Mouse (Mus musculus) CH12.LX (cell line): Measurements from ENCODE around the gene Sgk2. TPM values are rescaled to one million over a fixed set of nuclear protein-coding genes. Genes with fewer than 3 reads are reported as not detected.

Experiments
- DNase-seq: peaks from one replicate; pipeline ENCODE4 v3.0.0-alpha.2; 2013; ENCODE audit errors: extremely low read depth
- H3K27ac ChIP-seq: 2 replicates; pipeline ENCODE4 v1.5.1; 2012; ENCODE audit warnings: low read depth, mild to moderate bottlenecking, control low read depth, moderate library complexity; ENCODE audit not compliant: insufficient read depth
- H3K27me3 ChIP-seq: replicated peaks from 2 replicates; pipeline ENCODE3; 2012; ENCODE audit warnings: inconsistent platforms
- H3K36me3 ChIP-seq, 2 experiments: replicated peaks in 1 of 2; 2 replicates each; pipeline versions ENCODE3 to v1.6.1; 2012; ENCODE audit warnings: inconsistent platforms in 1 of 2, low read length in 1 of 2, mild to moderate bottlenecking in 1 of 2, mixed read lengths in 1 of 2, moderate library complexity in 1 of 2; ENCODE audit not compliant: control insufficient read depth in 1 of 2, insufficient read depth in 1 of 2
- H3K4me1 ChIP-seq, 2 experiments: 2 replicates each; pipeline ENCODE4 v1.6.1; 2012; ENCODE audit warnings: inconsistent platforms in 1 of 2, moderate library complexity in 1 of 2; ENCODE audit not compliant: insufficient read depth in 2 of 2, control insufficient read depth in 1 of 2
- H3K4me2 ChIP-seq: 2 replicates; pipeline ENCODE4 v1.6.1; 2012; ENCODE audit warnings: low read depth, mild to moderate bottlenecking, control low read depth; ENCODE audit not compliant: poor library complexity, insufficient read depth, severe bottlenecking
- H3K4me3 ChIP-seq, 3 experiments: fragments of 150-350 bp in 1 of 3; sonication (generic) in 1 of 3; replicated peaks in 1 of 3; 2 replicates each; pipeline versions ENCODE3 to v1.5.1; 2011 to 2012; ENCODE audit warnings: low read depth in 2 of 3, low read length in 2 of 3, mild to moderate bottlenecking in 2 of 3, moderate library complexity in 2 of 3, control low read depth in 1 of 3, improper control_type of control experiment in 1 of 3, inconsistent platforms in 1 of 3, mixed read lengths in 1 of 3; ENCODE audit not compliant: poor library complexity in 1 of 3
- H3K79me2 ChIP-seq: replicated peaks from 2 replicates; pipeline ENCODE4 v1.6.1; 2012; ENCODE audit warnings: mild to moderate bottlenecking, moderate library complexity; ENCODE audit not compliant: control insufficient read depth, poor library complexity, insufficient read depth, severe bottlenecking; ENCODE audit errors: extremely low read depth
- H3K9ac ChIP-seq: 2 replicates; pipeline ENCODE4 v1.6.1; 2012; ENCODE audit warnings: low read depth, mild to moderate bottlenecking, control low read depth, moderate library complexity; ENCODE audit not compliant: insufficient read depth
- H3K9me3 ChIP-seq: replicated peaks from 2 replicates; pipeline ENCODE3; 2012; ENCODE audit warnings: low read length, inconsistent platforms, mixed read lengths
- CHD1 ChIP-seq: IDR thresholded peaks from 2 replicates; pipeline ENCODE4 v1.6.1; 2012; ENCODE audit warnings: low read depth, low read length, improper control_type of control experiment, inconsistent platforms
- CTCF ChIP-seq, 2 experiments: IDR thresholded peaks in 1 of 2; conservative IDR thresholded peaks in 1 of 2; 2 replicates each; pipeline ENCODE4 v1.5.1; 2011 to 2012; ENCODE audit warnings: low read depth in 2 of 2, low read length in 2 of 2, improper control_type of control experiment in 1 of 2, inconsistent platforms in 1 of 2, mild to moderate bottlenecking in 1 of 2, moderate library complexity in 1 of 2
- EP300 ChIP-seq: IDR thresholded peaks from 2 replicates; pipeline ENCODE4 v1.6.1; 2011; ENCODE audit warnings: low read length, improper control_type of control experiment
- ETS1 ChIP-seq: conservative IDR thresholded peaks from 2 replicates; pipeline ENCODE4 v1.6.1; 2012; ENCODE audit warnings: low read depth, mild to moderate bottlenecking, inconsistent platforms, low read length, improper control_type of control experiment, moderate library complexity
- GABPA ChIP-seq: IDR thresholded peaks from 2 replicates; pipeline ENCODE4 v1.6.1; 2012; ENCODE audit warnings: low read depth, low read length, improper control_type of control experiment, inconsistent platforms; ENCODE audit not compliant: insufficient replicate concordance
- HCFC1 ChIP-seq: IDR thresholded peaks from 2 replicates; pipeline ENCODE4 v1.6.1; 2012; ENCODE audit warnings: low read depth, mild to moderate bottlenecking, inconsistent platforms, low read length, improper control_type of control experiment
- IRF4 ChIP-seq: IDR thresholded peaks from 2 replicates; pipeline ENCODE4 v1.6.1; 2014; ENCODE audit warnings: low read depth, mild to moderate bottlenecking, inconsistent platforms, low read length, improper control_type of control experiment
- JUN ChIP-seq: IDR thresholded peaks from 2 replicates; pipeline ENCODE4 v1.6.1; 2011; ENCODE audit warnings: low read depth, mild to moderate bottlenecking, low read length, improper control_type of control experiment, moderate library complexity; ENCODE audit not compliant: insufficient read depth
- JUND ChIP-seq: conservative IDR thresholded peaks from 2 replicates; pipeline ENCODE4 v1.6.1; 2011; ENCODE audit warnings: low read depth, low read length, improper control_type of control experiment
- KAT2A ChIP-seq: IDR thresholded peaks from 2 replicates; pipeline ENCODE4 v1.6.1; 2012; ENCODE audit warnings: low read length, improper control_type of control experiment, inconsistent platforms; ENCODE audit not compliant: insufficient replicate concordance
- MAZ ChIP-seq: IDR thresholded peaks from 2 replicates; pipeline ENCODE4 v1.6.1; 2012; ENCODE audit warnings: low read depth, mild to moderate bottlenecking, inconsistent platforms, low read length, improper control_type of control experiment, moderate library complexity
- NELFE ChIP-seq: IDR thresholded peaks from 2 replicates; pipeline ENCODE4 v1.6.1; 2011; ENCODE audit warnings: low read depth, low read length, improper control_type of control experiment
- POLR2A ChIP-seq: IDR thresholded peaks from 2 replicates; pipeline ENCODE4 v1.6.1; 2011; ENCODE audit warnings: low read depth, mild to moderate bottlenecking, improper control_type of control experiment, low read length
- POLR2AphosphoS2 ChIP-seq: IDR thresholded peaks from 2 replicates; pipeline ENCODE4 v1.6.1; 2011; ENCODE audit warnings: low read depth, low read length, improper control_type of control experiment
- RAD21 ChIP-seq: IDR thresholded peaks from 2 replicates; pipeline ENCODE4 v1.6.1; 2011; ENCODE audit warnings: low read depth, mild to moderate bottlenecking, low read length, improper control_type of control experiment, moderate library complexity
- SIN3A ChIP-seq: IDR thresholded peaks from 2 replicates; pipeline ENCODE4 v1.6.1; 2012; ENCODE audit warnings: low read length, improper control_type of control experiment, inconsistent platforms
- SMC3 ChIP-seq: IDR thresholded peaks from 2 replicates; pipeline ENCODE4 v1.6.1; 2011; ENCODE audit warnings: low read depth, low read length, improper control_type of control experiment
- TBP ChIP-seq: conservative IDR thresholded peaks from 2 replicates; pipeline ENCODE4 v1.6.1; 2011; ENCODE audit warnings: low read depth, low read length, improper control_type of control experiment
- TCF12 ChIP-seq: IDR thresholded peaks from 2 replicates; pipeline ENCODE4 v1.6.1; 2014; ENCODE audit warnings: low read depth, mild to moderate bottlenecking, inconsistent platforms, low read length, improper control_type of control experiment
- UBTF ChIP-seq: IDR thresholded peaks from 2 replicates; pipeline ENCODE4 v1.6.1; 2012; ENCODE audit warnings: low read depth, mild to moderate bottlenecking, inconsistent platforms, low read length, improper control_type of control experiment, moderate library complexity
- USF1 ChIP-seq: IDR thresholded peaks from 2 replicates; pipeline ENCODE4 v1.6.1; 2014; ENCODE audit warnings: low read depth, mild to moderate bottlenecking, inconsistent platforms, low read length, improper control_type of control experiment
- USF2 ChIP-seq: conservative IDR thresholded peaks from 2 replicates; pipeline ENCODE4 v1.6.1; 2011; ENCODE audit warnings: low read depth, low read length, improper control_type of control experiment
- ZC3H11A ChIP-seq: IDR thresholded peaks from 2 replicates; pipeline ENCODE4 v1.6.1; 2012; ENCODE audit warnings: low read depth, mild to moderate bottlenecking, inconsistent platforms, low read length, improper control_type of control experiment
- ZMIZ1 ChIP-seq: IDR thresholded peaks from 2 replicates; pipeline ENCODE4 v1.6.1; 2012; ENCODE audit warnings: low read depth, mild to moderate bottlenecking, inconsistent platforms, low read length, improper control_type of control experiment
- dilution Hi-C: fragments of 300-500 bp; cut with MboI; formaldehyde crosslinking; loops from 2 replicates; pipeline ENCODE4 v1.14.3; 2020; ENCODE audit warnings: low sequenced_read_pairs; ENCODE audit not compliant: extremely low pct_unique_long_range_greater_than_20kb, extremely low pct_ligation_motif_present
- in situ Hi-C: fragments of 300-500 bp; cut with MboI; formaldehyde crosslinking; loops from 3 replicates; pipeline ENCODE4 v1.14.3; 2019; ENCODE audit warnings: low sequenced_read_pairs, low pct_ligation_motif_present, low pct_unique_long_range_greater_than_20kb, mixed read lengths
- polyA plus RNA-seq: library from polyadenylated mRNA; unstranded; fragments of >175 nt; gene quantifications from 2 replicates; pipeline ENCODE4 v1.2.1, GENCODE M21; 2012; ENCODE audit warnings: low read depth; ENCODE audit not compliant: insufficient read length
- total RNA-seq, 2 experiments: library from RNA; depleted of rRNA; stranded (reverse); fragments of 300-350 nt in 1 of 2; fragments of >200 nt in 1 of 2; gene quantifications; 2 replicates each; pipeline ENCODE4 v1.2.3; 2012 to 2014

Gene Sgk2
- total and polyA plus RNA-seq, 3 experiments = not detected

DNA sequence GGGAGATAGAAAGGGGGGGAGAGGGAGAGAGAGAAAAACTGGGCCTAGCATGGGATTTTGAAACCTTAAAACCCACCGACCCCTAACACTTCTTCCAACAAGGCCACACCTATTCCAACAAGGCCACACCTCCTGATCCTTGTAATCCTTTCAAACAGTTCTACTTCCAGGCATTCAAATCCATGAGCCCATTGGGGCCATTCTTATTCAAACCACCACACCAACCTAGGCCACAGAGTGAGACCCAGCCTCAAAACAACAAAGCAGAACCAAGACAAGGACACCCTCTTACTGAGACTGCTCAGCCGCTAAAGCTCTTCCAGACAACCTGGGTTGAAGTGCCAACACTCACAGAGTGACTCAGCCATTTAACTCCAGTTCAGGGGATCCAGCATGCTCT is 36.4 kb upstream of the Sgk2 start:
- in situ Hi-C loops = no loop called here
- H3K36me3 ChIP-seq = no peaks in the 10 kb centered on the region
- no peaks in the 10 kb centered on the region for H3K9me3 ChIP-seq
- H3K4me3 ChIP-seq = no peak overlapping the region
- H3K9ac ChIP-seq = no peak overlapping the region
- no peak overlapping the region for H3K27ac ChIP-seq
- no peaks in the 10 kb centered on the region for H3K27me3 ChIP-seq
- no peak for DNase-seq
- TF ChIP-seq ZMIZ1 (no peak), GABPA (no peak), JUND (no peak)
- H3K4me1 ChIP-seq = no peaks in the 10 kb centered on the region
- no peak overlapping the region for H3K4me2 ChIP-seq
- dilution Hi-C loops = no loop called here
- no peaks in the 10 kb centered on the region for H3K79me2 ChIP-seq

DNA sequence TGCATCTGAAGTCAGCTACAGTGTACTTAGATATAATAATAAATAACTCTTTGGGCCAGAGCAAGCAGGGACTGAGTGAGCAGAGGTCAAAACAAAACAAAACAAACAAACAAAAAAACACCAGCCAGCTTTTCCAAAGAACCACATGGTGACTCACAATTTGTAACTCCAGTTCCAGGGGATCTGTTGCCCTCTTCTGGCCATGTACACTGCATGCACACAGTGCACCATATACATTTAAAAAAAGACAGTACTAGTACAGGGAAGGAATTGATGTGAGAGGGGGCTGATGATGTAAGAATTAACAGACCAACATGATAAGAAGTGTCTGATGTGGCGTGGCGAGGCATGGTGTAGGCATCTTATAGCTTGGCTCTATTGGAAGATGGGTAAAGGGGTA is 30.3 kb upstream of the Sgk2 start:
- Histone ChIP-seq H3K9me3 (no peaks in the 10 kb centered on the region), H3K27me3 (peaks cover 10% of the 10 kb centered on the region), H3K36me3 (no peaks in the 10 kb centered on the region), H3K9ac (no peak overlapping the region), H3K27ac (no peak overlapping the region), H3K4me2 (no peak overlapping the region), H3K4me1 (no peaks in the 10 kb centered on the region), H3K4me3 (no peak overlapping the region), H3K79me2 (no peaks in the 10 kb centered on the region)
- TF ChIP-seq SIN3A = no peak
- peak in 1 of 2 experiments; percentile 43; a peak in 2 of 4 replicates for TF ChIP-seq CTCF (conservative IDR thresholded peaks at IDR 0.05 in 1 of 2, IDR thresholded peaks at IDR 0.05 in 1 of 2; ENCODE audit: low read depth in 2 of 2, low read length in 2 of 2)
- peak; percentile 31; the same call in 1 of the 2 replicates for TF ChIP-seq RAD21
- TF ChIP-seq SMC3 = peak; percentile 29
- no peak for TF ChIP-seq EP300
- no peak for TF ChIP-seq USF2
- DNase-seq = no peak
- in situ Hi-C loops = no loop called here
- dilution Hi-C loops = no loop called here

DNA sequence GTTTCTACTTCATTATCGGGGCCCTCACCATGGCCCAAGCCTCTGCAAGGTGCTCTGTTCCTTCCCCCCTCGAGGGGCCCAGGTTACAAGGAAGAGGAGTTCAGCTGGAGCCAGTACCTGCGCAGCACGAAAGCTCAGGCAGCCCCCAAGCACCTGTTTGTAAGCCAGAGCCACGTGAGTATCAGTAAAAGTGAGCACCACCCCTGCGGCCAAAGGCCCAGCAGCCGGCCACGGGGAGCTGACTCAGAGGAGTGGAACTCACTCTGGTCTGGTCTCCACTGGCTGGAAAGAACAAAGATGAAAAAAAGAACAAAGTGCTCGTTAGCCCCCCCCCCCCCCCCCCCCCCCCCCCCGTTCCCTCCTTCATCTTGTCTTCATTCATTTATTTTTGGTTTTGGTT is 25.8 kb upstream of the Sgk2 start:
- Histone ChIP-seq H3K27ac (no peak overlapping the region), H3K4me1 (no peaks in the 10 kb centered on the region), H3K9ac (no peak overlapping the region), H3K4me2 (no peak overlapping the region), H3K27me3 (peaks cover 34% of the 10 kb centered on the region), H3K9me3 (no peaks in the 10 kb centered on the region), H3K4me3 (no peak overlapping the region)
- dilution Hi-C loops = no loop called here
- no peak for DNase-seq
- in situ Hi-C loops = no loop called here
- TF ChIP-seq ZMIZ1 = no peak
- TF ChIP-seq ETS1 = no peak
- no peak for TF ChIP-seq POLR2AphosphoS2
- TF ChIP-seq IRF4 = no peak
- TF ChIP-seq GABPA = no peak
- TF ChIP-seq ZC3H11A = no peak
- no peak for TF ChIP-seq JUN
- no peak for TF ChIP-seq NELFE
- TF ChIP-seq USF1 = no peak
- no peak for TF ChIP-seq HCFC1
- TF ChIP-seq UBTF = no peak
- TF ChIP-seq TCF12 = no peak
- TF ChIP-seq TBP = no peak
- no peak for TF ChIP-seq KAT2A
- no peak for TF ChIP-seq MAZ
- no peak for TF ChIP-seq CHD1
- no peak for TF ChIP-seq EP300
- no peak for TF ChIP-seq POLR2A
- TF ChIP-seq, all 38 proteins: peak for 0
- Histone ChIP-seq H3K36me3 (no peaks in the 10 kb centered on the region), H3K79me2 (no peaks in the 10 kb centered on the region)
